Mouse (Mus musculus) testis, postnatal 10 days (tissue): Measurements from ENCODE around the gene Dll4.

Experiments used
- DNase-seq: peaks from one replicate; pipeline ENCODE4 v3.0.0; 2021; ENCODE audit warnings: low spot score

Gene Dll4

GRCm38 (mm10) chr2:119325568-119326143, at the start of gene Dll4:
TSS of gene Dll4 (plus strand) at chr2:119325784.
- DNase-seq, result no peak

- DNase-seq, result no peak
Observed at GRCm38 (mm10) chr2:119276926-119277325, 48.7 kb upstream of the Dll4 start.

GRCm38 (mm10) chr2:119277810-119278209, 47.8 kb upstream of the Dll4 start:
- DNase-seq, result no peak

- DNase-seq, result no peak
Observed at GRCm38 (mm10) chr2:119281899-119282565, 43.6 kb upstream of the Dll4 start.

- DNase-seq, result no peak
Observed at GRCm38 (mm10) chr2:119287372-119287771, 38.2 kb upstream of the Dll4 start.

- DNase-seq, result peak; percentile 98
Observed at GRCm38 (mm10) chr2:119288270-119288882, 37.2 kb upstream of the Dll4 start, which contains the start of gene Vps18. TSS of gene Vps18 (plus strand) at chr2:119288740.

GRCm38 (mm10) chr2:119289014-119289416, 36.6 kb upstream of the Dll4 start:
- DNase-seq, result no peak

- no peak for DNase-seq
Observed at GRCm38 (mm10) chr2:119292281-119292680, 33.3 kb upstream of the Dll4 start.

- no peak for DNase-seq
Observed at GRCm38 (mm10) chr2:119292852-119293251, 32.7 kb upstream of the Dll4 start.

GRCm38 (mm10) chr2:119293311-119293710, 32.3 kb upstream of the Dll4 start:
- no peak for DNase-seq

GRCm38 (mm10) chr2:119293776-119294390, 31.7 kb upstream of the Dll4 start:
- DNase-seq, result no peak

GRCm38 (mm10) chr2:119294411-119294810, 31.2 kb upstream of the Dll4 start:
- DNase-seq, result no peak

- no peak for DNase-seq
Observed at GRCm38 (mm10) chr2:119296756-119297155, 28.8 kb upstream of the Dll4 start.

- no peak for DNase-seq
Observed at GRCm38 (mm10) chr2:119297506-119297905, 28.1 kb upstream of the Dll4 start.

GRCm38 (mm10) chr2:119298330-119298729, 27.3 kb upstream of the Dll4 start:
- DNase-seq, result peak; percentile 78

- DNase-seq, result no peak
Observed at GRCm38 (mm10) chr2:119298839-119299238, 26.7 kb upstream of the Dll4 start.

- DNase-seq, result peak; percentile 90
Observed at GRCm38 (mm10) chr2:119299981-119300818, 25.4 kb upstream of the Dll4 start.

- peak; percentile 51 for DNase-seq
Observed at GRCm38 (mm10) chr2:119300819-119301493, 24.6 kb upstream of the Dll4 start.

GRCm38 (mm10) chr2:119302876-119303275, 22.7 kb upstream of the Dll4 start:
- DNase-seq, result peak; percentile 40

GRCm38 (mm10) chr2:119304391-119304790, 21.2 kb upstream of the Dll4 start:
- DNase-seq, result no peak

GRCm38 (mm10) chr2:119304798-119305208, 20.8 kb upstream of the Dll4 start:
- DNase-seq, result no peak
